Mouse (Mus musculus): ENCODE measurements at regions not wholly inside any gene's neighbourhood (a gene's known extent, or its start where the extent isn't known, plus 50 kb on each side); places are given as distances from the start of the nearest gene placed in this dataset.

- no peak overlapping the region for H3K4me2 ChIP-seq (ENCODE audit: low read depth)
- H3K9ac ChIP-seq, result no peak overlapping the region
- no peak for TF ChIP-seq CTCF (IDR thresholded peaks at IDR 0.05; ENCODE audit: low read depth)
- 89% methylated on average over 1 of the region's 1 CpGs for WGBS
- no peaks in the 10 kb centered on the region for H3K36me3 ChIP-seq (ENCODE audit: insufficient read depth)
- no peak for DNase-seq
- ATAC-seq, result no peak
- H3K27me3 ChIP-seq (ENCODE audit: insufficient read depth, low read length), result no peaks in the 10 kb centered on the region
- H3K4me3 ChIP-seq (ENCODE audit: low read depth, low read length), result no peak overlapping the region
- H3K9me3 ChIP-seq (ENCODE audit: low read length), result no peaks in the 10 kb centered on the region
- no peak overlapping the region for H3K27ac ChIP-seq (ENCODE audit: low read depth, low read length)
- H3K4me1 ChIP-seq (ENCODE audit: insufficient read depth), result no peaks in the 10 kb centered on the region
Observed at GRCm38 (mm10) chr13:16744237-16744636, 732.6 kb downstream of the Inhba start.

DNA sequence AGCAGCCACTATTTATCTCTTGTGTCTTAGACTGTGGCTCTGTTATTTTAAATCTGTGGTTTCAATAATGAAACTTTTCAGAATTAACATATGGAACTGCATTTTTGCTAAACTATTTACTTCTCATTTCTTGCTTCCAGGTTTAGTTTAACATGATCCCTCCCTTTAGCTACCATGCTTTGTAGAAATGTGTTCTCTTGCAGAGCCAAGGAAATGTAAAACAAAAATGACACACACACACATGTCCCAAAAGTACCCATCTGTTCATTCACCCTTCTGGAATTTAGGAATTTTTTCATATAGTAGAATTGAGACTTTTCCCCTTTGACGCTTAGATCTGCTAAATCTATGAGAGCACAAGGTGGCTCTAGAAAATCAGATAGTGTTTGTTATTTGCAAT is 734.0 kb downstream of the Inhba start:
- Histone ChIP-seq H3K4me1 (ENCODE audit: insufficient read depth) (no peaks in the 10 kb centered on the region), H3K36me3 (ENCODE audit: insufficient read depth) (no peaks in the 10 kb centered on the region), H3K27ac (ENCODE audit: low read depth, low read length) (no peak overlapping the region), H3K9me3 (ENCODE audit: low read length) (no peaks in the 10 kb centered on the region), H3K4me2 (ENCODE audit: low read depth) (no peak overlapping the region), H3K4me3 (ENCODE audit: low read depth, low read length) (no peak overlapping the region), H3K27me3 (ENCODE audit: insufficient read depth, low read length) (no peaks in the 10 kb centered on the region), H3K9ac (no peak overlapping the region)
- DNase-seq (peak; percentile 32), ATAC-seq (peak; percentile 81)
- no peak for TF ChIP-seq CTCF (IDR thresholded peaks at IDR 0.05; ENCODE audit: low read depth)
- 69% methylated on average over 1 of the region's 1 CpGs for WGBS

- Histone ChIP-seq H3K4me2 (ENCODE audit: low read depth) (no peak overlapping the region), H3K27me3 (ENCODE audit: insufficient read depth, low read length) (no peaks in the 10 kb centered on the region), H3K4me3 (ENCODE audit: low read depth, low read length) (no peak overlapping the region), H3K9me3 (ENCODE audit: low read length) (no peaks in the 10 kb centered on the region), H3K4me1 (ENCODE audit: insufficient read depth) (no peaks in the 10 kb centered on the region), H3K9ac (no peak overlapping the region), H3K27ac (ENCODE audit: low read depth, low read length) (peak overlapping the region; percentile 40; the same call in 1 of the 2 replicates), H3K36me3 (ENCODE audit: insufficient read depth) (no peaks in the 10 kb centered on the region)
- no peak for DNase-seq
- no peak for ATAC-seq
- 78% methylated on average over 1 of the region's 1 CpGs for WGBS
- TF ChIP-seq CTCF (IDR thresholded peaks at IDR 0.05; ENCODE audit: low read depth), result no peak
Observed at GRCm38 (mm10) chr13:16746451-16746850, 734.8 kb downstream of the Inhba start.

DNA sequence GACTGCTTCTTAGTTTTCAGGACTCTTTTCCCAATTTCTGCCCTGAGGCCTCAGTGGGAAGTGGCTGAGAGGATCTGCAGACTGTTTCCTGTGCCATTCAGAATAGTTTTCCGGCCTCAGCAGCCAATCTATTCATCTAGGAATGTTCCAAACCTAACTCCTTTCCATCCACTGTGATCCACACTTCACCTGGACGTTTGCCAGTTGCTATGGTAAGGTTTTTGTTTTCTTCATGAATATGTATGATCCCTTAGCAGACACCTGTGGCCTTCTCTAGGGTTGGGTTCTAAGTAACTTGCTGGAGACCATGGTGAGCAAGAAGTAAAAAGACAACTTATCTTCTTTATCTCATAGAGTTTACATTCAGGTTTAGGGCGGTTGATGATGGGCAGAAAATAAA is 744.6 kb downstream of the Inhba start:
- 47% methylated on average over 3 of the region's 3 CpGs for WGBS
- H3K9me3 ChIP-seq (ENCODE audit: low read length), result no peaks in the 10 kb centered on the region
- ATAC-seq (no peak), DNase-seq (peak; percentile 19)
- no peak overlapping the region for H3K27ac ChIP-seq (ENCODE audit: low read depth, low read length)
- H3K4me2 ChIP-seq (ENCODE audit: low read depth), result no peak overlapping the region
- TF ChIP-seq CTCF (IDR thresholded peaks at IDR 0.05; ENCODE audit: low read depth), result no peak
- H3K4me1 ChIP-seq (ENCODE audit: insufficient read depth), result no peaks in the 10 kb centered on the region
- H3K9ac ChIP-seq, result no peak overlapping the region
- H3K4me3 ChIP-seq (ENCODE audit: low read depth, low read length), result no peak overlapping the region
- no peaks in the 10 kb centered on the region for H3K36me3 ChIP-seq (ENCODE audit: insufficient read depth)
- H3K27me3 ChIP-seq (ENCODE audit: insufficient read depth, low read length), result no peaks in the 10 kb centered on the region

- Histone ChIP-seq H3K4me2 (ENCODE audit: low read depth) (no peak overlapping the region), H3K9ac (no peak overlapping the region), H3K36me3 (ENCODE audit: insufficient read depth) (no peaks in the 10 kb centered on the region), H3K9me3 (ENCODE audit: low read length) (no peaks in the 10 kb centered on the region), H3K4me3 (ENCODE audit: low read depth, low read length) (no peak overlapping the region), H3K27me3 (ENCODE audit: insufficient read depth, low read length) (no peaks in the 10 kb centered on the region), H3K4me1 (ENCODE audit: insufficient read depth) (peaks cover 9% of the 10 kb centered on the region; the same call in 1 of the 2 replicates), H3K27ac (ENCODE audit: low read depth, low read length) (no peak overlapping the region)
- DNase-seq, result no peak
- ATAC-seq, result no peak
- TF ChIP-seq CTCF (IDR thresholded peaks at IDR 0.05; ENCODE audit: low read depth), result no peak
Observed at GRCm38 (mm10) chr13:16760045-16760444, 748.4 kb downstream of the Inhba start.

GRCm38 (mm10) chr13:16761415-16761814 is 749.8 kb downstream of the Inhba start:
- Histone ChIP-seq H3K36me3 (ENCODE audit: insufficient read depth) (no peaks in the 10 kb centered on the region), H3K9me3 (ENCODE audit: low read length) (no peaks in the 10 kb centered on the region), H3K4me3 (ENCODE audit: low read depth, low read length) (no peak overlapping the region), H3K4me2 (ENCODE audit: low read depth) (no peak overlapping the region), H3K27ac (ENCODE audit: low read depth, low read length) (no peak overlapping the region), H3K4me1 (ENCODE audit: insufficient read depth) (peaks cover 9% of the 10 kb centered on the region; the same call in 1 of the 2 replicates), H3K27me3 (ENCODE audit: insufficient read depth, low read length) (no peaks in the 10 kb centered on the region), H3K9ac (no peak overlapping the region)
- no peak for TF ChIP-seq CTCF (IDR thresholded peaks at IDR 0.05; ENCODE audit: low read depth)
- ATAC-seq (no peak), DNase-seq (no peak)
- WGBS, result 82% methylated on average over 4 of the region's 4 CpGs

- Histone ChIP-seq H3K9ac (no peak overlapping the region), H3K4me1 (ENCODE audit: insufficient read depth) (peaks cover 9% of the 10 kb centered on the region; the same call in 1 of the 2 replicates), H3K27me3 (ENCODE audit: insufficient read depth, low read length) (no peaks in the 10 kb centered on the region), H3K27ac (ENCODE audit: low read depth, low read length) (0 out of 2 replicates have a peak overlapping the region, but pooled peaks have one; percentile 80), H3K9me3 (ENCODE audit: low read length) (no peaks in the 10 kb centered on the region), H3K4me2 (ENCODE audit: low read depth) (no peak overlapping the region), H3K36me3 (ENCODE audit: insufficient read depth) (no peaks in the 10 kb centered on the region), H3K4me3 (ENCODE audit: low read depth, low read length) (no peak overlapping the region)
- TF ChIP-seq CTCF (IDR thresholded peaks at IDR 0.05; ENCODE audit: low read depth), result no peak
- DNase-seq (no peak), ATAC-seq (peak; percentile 8; the same call in 1 of the 2 replicates)
- whole genome bisulfite sequencing, result 18% methylated on average over 8 of the region's 8 CpGs
Observed at GRCm38 (mm10) chr13:16762326-16762725, 750.7 kb downstream of the Inhba start.
